Mouse (Mus musculus): Measurements from ENCODE around the gene Rab42.

DNA sequence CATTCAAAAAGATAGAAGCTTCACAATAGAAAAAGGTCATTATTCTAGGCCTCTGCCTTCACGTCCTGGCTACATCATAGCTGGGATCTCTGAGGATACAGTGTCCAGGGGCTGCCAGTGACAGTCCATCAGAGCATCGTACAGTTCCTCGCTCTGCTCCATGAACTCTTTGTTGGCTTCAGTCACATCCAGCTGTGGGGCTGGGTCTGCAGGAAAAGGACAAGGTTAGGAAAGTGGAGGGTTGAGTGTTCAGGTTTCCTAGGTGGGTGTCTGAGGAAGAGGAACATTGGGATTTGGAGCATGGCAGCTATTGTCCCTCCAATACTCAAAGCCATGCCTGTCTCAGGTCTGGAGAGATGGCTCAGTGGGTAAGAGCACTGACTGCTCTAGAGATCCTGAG, 8.6 kb upstream of the Rab42 start:
- TF ChIP-seq POLR2A (IDR thresholded peaks at IDR 0.05; ENCODE audit: extremely low read depth, insufficient read depth, low read length): no peak
- TF ChIP-seq CTCF (IDR thresholded peaks at IDR 0.05; ENCODE audit: low read depth, low read length): no peak
